Mouse (Mus musculus): ENCODE measurements around the gene Shank2.

The Shank2 gene

GRCm38 (mm10) chr7:144278703-144279102 is 277.0 kb downstream of the Shank2 start:
- no peak for DNase-seq (ENCODE audit: low spot score)

- DNase-seq (ENCODE audit: low spot score), result no peak
Measured at GRCm38 (mm10) chr7:144283701-144284100, 282.0 kb downstream of the Shank2 start.

- no peak for DNase-seq (ENCODE audit: low spot score)
Measured at GRCm38 (mm10) chr7:144284241-144285065, 282.7 kb downstream of the Shank2 start.

- DNase-seq (ENCODE audit: low spot score), result no peak
Measured at GRCm38 (mm10) chr7:144285066-144285633, 283.4 kb downstream of the Shank2 start.

GRCm38 (mm10) chr7:144285912-144286311 is 284.2 kb downstream of the Shank2 start:
- DNase-seq (ENCODE audit: low spot score), result no peak

- no peak for DNase-seq (ENCODE audit: low spot score)
Measured at GRCm38 (mm10) chr7:144287991-144288390, 286.3 kb downstream of the Shank2 start.

- DNase-seq (ENCODE audit: low spot score), result no peak
Measured at GRCm38 (mm10) chr7:144291478-144291877, 289.8 kb downstream of the Shank2 start.

- DNase-seq (ENCODE audit: low spot score), result no peak
Measured at GRCm38 (mm10) chr7:144293611-144294010, 291.9 kb downstream of the Shank2 start.

GRCm38 (mm10) chr7:144294239-144295200 is 292.8 kb downstream of the Shank2 start:
- no peak for DNase-seq (ENCODE audit: low spot score)

- DNase-seq (ENCODE audit: low spot score), result no peak
Measured at GRCm38 (mm10) chr7:144299351-144299750, 297.6 kb downstream of the Shank2 start.

- no peak for DNase-seq (ENCODE audit: low spot score)
Measured at GRCm38 (mm10) chr7:144301646-144302045, 299.9 kb downstream of the Shank2 start.

- no peak for DNase-seq (ENCODE audit: low spot score)
Measured at GRCm38 (mm10) chr7:144302498-144302897, 300.8 kb downstream of the Shank2 start.

GRCm38 (mm10) chr7:144307853-144308409 is 306.2 kb downstream of the Shank2 start:
- DNase-seq (ENCODE audit: low spot score), result no peak

- no peak for DNase-seq (ENCODE audit: low spot score)
Measured at GRCm38 (mm10) chr7:144314438-144315105, 312.8 kb downstream of the Shank2 start.

GRCm38 (mm10) chr7:144316224-144316623 is 314.5 kb downstream of the Shank2 start:
- no peak for DNase-seq (ENCODE audit: low spot score)

- no peak for DNase-seq (ENCODE audit: low spot score)
Measured at GRCm38 (mm10) chr7:144316797-144317196, 315.1 kb downstream of the Shank2 start.

GRCm38 (mm10) chr7:144324077-144324476 is 322.3 kb downstream of the Shank2 start:
- no peak for DNase-seq (ENCODE audit: low spot score)

GRCm38 (mm10) chr7:144324861-144325260 is 323.1 kb downstream of the Shank2 start:
- DNase-seq (ENCODE audit: low spot score), result no peak

GRCm38 (mm10) chr7:144325603-144326002 is 323.9 kb downstream of the Shank2 start:
- DNase-seq (ENCODE audit: low spot score), result no peak

GRCm38 (mm10) chr7:144329403-144329890 is 327.7 kb downstream of the Shank2 start:
- DNase-seq (ENCODE audit: low spot score), result no peak

GRCm38 (mm10) chr7:144336626-144337025 is 334.9 kb downstream of the Shank2 start:
- DNase-seq (ENCODE audit: low spot score), result peak; percentile 33

Data from ovary, adult 18-20 months (tissue).